Mouse (Mus musculus) G1E (cell line): ENCODE measurements around the gene Sbf2. TPM values are rescaled to one million over a fixed set of nuclear protein-coding genes. Genes with fewer than 3 reads are reported as not detected.

Source experiments
- ATAC-seq: 2 replicates; pipeline ENCODE4 v1.8.0; 2016; ENCODE audit warnings: mild to moderate bottlenecking; ENCODE audit not compliant: insufficient number of reproducible peaks, poor library complexity, low FRiP score, severe bottlenecking; ENCODE audit errors: extremely low read depth
- DNase-seq: peaks from one replicate; pipeline ENCODE4 v3.0.0; 2012; ENCODE audit warnings: low spot score
- H3K27me3 ChIP-seq: 2 replicates; pipeline ENCODE4 v1.6.1; 2012; ENCODE audit warnings: mild to moderate bottlenecking, low read length, inconsistent platforms; ENCODE audit not compliant: insufficient read depth
- H3K36me3 ChIP-seq: replicated peaks from 2 replicates; pipeline ENCODE3; 2012; ENCODE audit warnings: mild to moderate bottlenecking, inconsistent platforms
- H3K4me1 ChIP-seq: 2 replicates; pipeline ENCODE4 v1.6.1; 2012; ENCODE audit warnings: low read depth, low read length, inconsistent platforms, mixed read lengths; ENCODE audit not compliant: insufficient read depth
- H3K4me3 ChIP-seq: 2 replicates; pipeline ENCODE4 v1.5.1; 2012; ENCODE audit warnings: low read depth, mild to moderate bottlenecking, inconsistent platforms, low read length, moderate library complexity, mixed read lengths
- H3K9me3 ChIP-seq: replicated peaks from 2 replicates; pipeline ENCODE4 v1.6.1; 2012; ENCODE audit warnings: inconsistent platforms
- CTCF ChIP-seq: IDR thresholded peaks from 2 replicates; pipeline ENCODE4 v1.5.1; 2012; ENCODE audit warnings: low read depth, low read length, inconsistent platforms, mixed read lengths
- GATA1 ChIP-seq: IDR thresholded peaks from 2 replicates; pipeline ENCODE4 v1.6.1; 2012; ENCODE audit warnings: borderline replicate concordance, low read length, inconsistent platforms, mixed read lengths
- GATA2 ChIP-seq: IDR thresholded peaks from 2 replicates; pipeline ENCODE4 v1.6.1; 2012; ENCODE audit warnings: low read depth, low read length, inconsistent platforms, borderline replicate concordance
- POLR2AphosphoS5 ChIP-seq: IDR thresholded peaks from 2 replicates; pipeline ENCODE4 v1.6.1; 2012; ENCODE audit warnings: low read depth, low read length, inconsistent platforms; ENCODE audit not compliant: insufficient replicate concordance
- TAL1 ChIP-seq: conservative IDR thresholded peaks from 2 replicates; pipeline ENCODE4 v1.6.1; 2012; ENCODE audit warnings: low read depth, low read length, inconsistent platforms, mixed read lengths
- polyA plus RNA-seq: library from polyadenylated mRNA; stranded (reverse); fragments of >175 nt; gene quantifications from 2 replicates; pipeline ENCODE4 v1.2.3, GENCODE M21; 2012
- total RNA-seq, 2 experiments: library from RNA; stranded (forward) in 1 of 2; stranded (reverse) in 1 of 2; fragments of 200-1000 nt in 1 of 2; fragments of >200 nt in 1 of 2; fragmentation: Nextera tagmentation in 1 of 2; gene quantifications; 2 replicates each; pipeline ENCODE4 v1.2.3; 2014 to 2017

The Sbf2 gene
- total RNA-seq (2014; fragmentation: Nextera tagmentation) (not detected in 2 replicates), total RNA-seq (2017) (0.23 and 0.49 TPM in 2 replicates), polyA plus RNA-seq (not detected in 2 replicates)

DNA sequence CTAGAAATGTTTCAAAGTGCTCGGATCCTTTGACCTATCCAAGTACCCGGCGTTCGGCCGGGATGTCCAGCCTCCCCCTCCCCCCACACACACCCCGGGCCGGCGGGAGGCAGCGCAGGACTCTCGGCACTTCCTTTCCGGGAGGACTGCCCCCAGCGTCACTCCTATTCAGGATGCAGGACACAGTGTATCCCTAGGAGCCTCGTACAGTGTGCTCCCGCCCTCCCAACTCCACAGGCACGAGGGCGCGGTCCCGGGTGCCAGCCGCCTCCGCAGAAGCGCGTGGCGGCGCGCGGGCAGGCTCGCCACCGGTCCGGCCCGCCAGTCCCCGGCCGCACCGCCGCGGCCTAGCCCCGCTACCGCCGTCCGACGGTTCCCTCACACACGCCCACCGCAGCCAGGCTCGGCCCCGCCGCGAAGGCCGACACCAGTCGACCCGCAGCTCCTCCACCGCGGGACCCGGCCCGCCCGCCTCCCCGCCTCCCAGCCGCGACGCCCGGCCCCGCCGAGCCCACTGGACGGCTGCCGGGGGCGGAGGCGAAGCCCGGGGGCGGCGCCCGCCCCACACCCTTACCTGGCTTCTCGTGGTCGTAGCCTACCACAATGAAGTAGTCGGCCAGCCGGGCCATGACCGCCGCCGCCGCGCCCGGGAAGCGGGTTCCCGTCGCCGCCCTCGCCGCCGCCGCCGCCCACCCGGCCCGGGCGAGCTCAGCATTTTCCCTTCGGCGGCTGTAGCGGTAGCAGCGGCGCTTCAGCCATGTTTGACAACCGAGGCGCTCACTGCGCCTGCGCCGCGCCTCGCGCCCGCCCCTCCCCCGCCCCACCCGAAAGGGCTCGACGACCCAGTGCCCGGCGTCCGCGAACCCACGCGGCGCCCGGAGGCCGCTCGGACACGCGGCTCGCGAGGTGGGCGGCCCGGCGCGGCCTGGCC, at the start of gene Sbf2:
TSS of gene Sbf2 (minus strand) at position 790 of the 931 bp plus-strand sequence.
- H3K27me3 ChIP-seq, result no peaks in the 10 kb centered on the region; the same call in 1 of the 2 replicates
- H3K4me3 ChIP-seq, result no peak within 1 kb of the TSS
- no peaks in the 10 kb centered on the region for H3K4me1 ChIP-seq
- H3K9me3 ChIP-seq, result peaks cover 11% of the 10 kb centered on the region
- DNase-seq, result no peak
- no peak for ATAC-seq
- TF ChIP-seq TAL1 (no peak), GATA1 (no peak), POLR2AphosphoS5 (no peak), GATA2 (no peak), CTCF (no peak)
- no peaks in the 10 kb centered on the region for H3K36me3 ChIP-seq

DNA sequence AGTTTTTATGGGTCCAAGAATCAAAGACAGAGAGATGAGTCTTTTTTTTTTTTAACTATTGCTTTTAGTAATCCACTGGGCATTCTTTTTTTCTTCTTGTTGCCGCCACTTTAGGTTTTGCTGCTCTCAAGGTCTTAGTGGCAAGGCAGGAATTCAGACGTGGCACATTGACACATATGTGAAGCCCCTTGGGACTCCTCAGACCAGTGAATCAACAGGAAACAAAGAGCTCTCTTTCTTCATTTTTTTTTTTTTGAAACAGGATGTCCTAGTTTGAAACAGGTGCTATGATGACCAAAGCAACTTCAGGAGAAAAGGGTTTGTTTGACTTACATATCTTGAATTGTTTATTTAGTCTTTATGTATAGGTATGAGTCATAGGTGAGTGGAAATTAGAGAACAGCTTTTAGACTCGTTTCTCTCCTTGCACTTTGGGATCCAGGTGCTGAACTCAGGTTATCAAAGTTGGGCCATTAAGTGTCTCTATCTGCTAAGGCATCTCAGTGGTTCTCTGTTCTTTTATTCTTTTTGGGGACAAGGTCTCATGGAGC, 43.7 kb upstream of the Sbf2 start:
- H3K27me3 ChIP-seq, result peaks cover 14% of the 10 kb centered on the region
- H3K4me3 ChIP-seq, result no peak overlapping the region
- DNase-seq (no peak), ATAC-seq (no peak)
- H3K9me3 ChIP-seq, result no peaks in the 10 kb centered on the region
- no peaks in the 10 kb centered on the region for H3K36me3 ChIP-seq
- TF ChIP-seq CTCF (no peak), TAL1 (no peak), GATA2 (no peak), GATA1 (no peak), POLR2AphosphoS5 (no peak)
- no peaks in the 10 kb centered on the region for H3K4me1 ChIP-seq

DNA sequence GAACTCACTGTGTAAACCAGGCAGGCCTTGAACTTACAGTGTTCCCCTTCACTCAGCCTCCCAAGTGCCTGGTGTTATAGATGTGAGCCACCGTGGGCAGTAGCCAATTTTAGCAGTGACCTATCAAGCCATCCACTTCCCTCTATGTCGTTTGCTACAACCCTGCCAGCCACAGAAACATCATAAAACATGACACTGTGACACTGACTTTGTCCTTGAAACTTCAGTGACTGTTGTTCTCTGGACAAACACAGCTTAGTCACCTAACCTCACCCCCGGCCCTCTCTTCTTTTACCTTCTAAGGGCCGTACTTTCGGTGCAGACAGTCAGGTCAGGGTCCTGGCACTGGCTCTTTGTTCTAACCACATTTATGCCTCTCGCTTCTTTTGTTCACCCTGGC, 41.2 kb upstream of the Sbf2 start:
- no peaks in the 10 kb centered on the region for H3K9me3 ChIP-seq
- H3K4me3 ChIP-seq, result no peak overlapping the region
- ATAC-seq, result no peak
- no peaks in the 10 kb centered on the region for H3K36me3 ChIP-seq
- peaks cover 14% of the 10 kb centered on the region for H3K27me3 ChIP-seq
- no peak for DNase-seq
- TF ChIP-seq CTCF, result no peak
- no peak for TF ChIP-seq GATA1
- TF ChIP-seq POLR2AphosphoS5, result no peak
- no peak for TF ChIP-seq GATA2
- no peaks in the 10 kb centered on the region for H3K4me1 ChIP-seq

DNA sequence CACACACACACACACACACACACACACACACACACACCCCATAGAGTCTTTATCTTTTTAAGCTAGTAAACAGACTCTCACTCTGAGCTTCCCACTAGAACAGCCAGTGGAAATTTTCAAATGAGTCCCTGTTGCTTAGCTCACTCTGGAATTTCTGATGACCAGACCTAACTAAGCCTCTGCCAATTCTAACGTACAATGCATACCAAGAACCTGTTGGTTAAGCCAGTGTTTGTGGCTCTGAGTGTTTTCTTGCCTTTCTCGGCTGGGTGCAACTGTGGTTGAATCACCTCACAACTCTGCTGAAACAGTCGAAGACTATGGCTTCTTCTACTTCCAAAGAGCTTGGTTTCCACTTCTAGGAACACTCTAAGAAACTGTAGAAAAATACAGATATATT, 40.5 kb upstream of the Sbf2 start:
- DNase-seq (no peak), ATAC-seq (no peak)
- Histone ChIP-seq H3K36me3 (no peaks in the 10 kb centered on the region), H3K9me3 (no peaks in the 10 kb centered on the region), H3K4me1 (no peaks in the 10 kb centered on the region), H3K27me3 (peaks cover 14% of the 10 kb centered on the region), H3K4me3 (no peak overlapping the region)
- no peak for TF ChIP-seq POLR2AphosphoS5
- TF ChIP-seq GATA2, result no peak
- no peak for TF ChIP-seq GATA1
- no peak for TF ChIP-seq TAL1
- no peak for TF ChIP-seq CTCF

DNA sequence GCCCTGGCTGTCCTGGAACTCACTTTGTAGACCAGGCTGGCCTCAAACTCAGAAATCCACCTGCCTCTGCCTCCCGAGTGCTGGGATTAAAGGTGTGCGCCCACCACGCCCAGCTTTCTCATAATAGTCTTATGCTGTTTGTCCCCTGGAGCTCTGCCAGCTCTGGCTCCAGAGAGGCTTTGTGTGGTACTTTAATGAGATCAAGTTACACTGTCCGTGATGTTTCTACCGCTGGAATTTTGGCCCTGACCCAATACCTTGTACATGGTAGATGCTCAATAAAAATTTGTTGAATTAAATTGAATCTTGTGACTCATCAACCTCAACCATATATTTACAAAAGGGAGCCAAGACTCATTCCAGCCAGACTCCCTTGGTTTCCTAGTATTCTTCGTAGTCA, 36.4 kb upstream of the Sbf2 start:
- H3K27me3 ChIP-seq, result peaks cover 6% of the 10 kb centered on the region
- no peaks in the 10 kb centered on the region for H3K9me3 ChIP-seq
- ATAC-seq, result no peak
- no peaks in the 10 kb centered on the region for H3K36me3 ChIP-seq
- H3K4me3 ChIP-seq, result no peak overlapping the region
- no peak for TF ChIP-seq POLR2AphosphoS5
- TF ChIP-seq GATA1, result no peak
- no peak for TF ChIP-seq TAL1
- no peak for TF ChIP-seq GATA2
- TF ChIP-seq CTCF, result no peak
- H3K4me1 ChIP-seq, result no peaks in the 10 kb centered on the region
- no peak for DNase-seq

DNA sequence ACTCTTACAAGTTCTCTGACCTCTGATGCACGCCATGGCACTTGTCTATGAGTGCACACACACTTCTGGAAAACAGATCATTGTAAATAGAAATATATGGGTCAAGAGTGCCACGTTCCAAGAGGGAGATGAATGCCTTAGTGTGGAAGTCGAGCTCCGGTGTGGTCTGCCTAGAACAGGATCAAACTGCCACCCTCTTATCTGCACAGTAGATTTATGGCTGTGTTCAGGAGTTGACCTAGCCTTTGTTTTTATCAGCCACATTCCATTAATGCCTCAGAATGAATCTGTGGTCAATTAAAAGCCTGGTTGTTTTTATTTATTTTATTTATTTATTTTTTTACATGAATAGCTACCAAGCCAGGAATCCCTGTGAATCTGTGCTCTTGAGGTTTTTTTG, 35.8 kb upstream of the Sbf2 start:
- H3K36me3 ChIP-seq, result no peaks in the 10 kb centered on the region
- no peak for ATAC-seq
- no peaks in the 10 kb centered on the region for H3K9me3 ChIP-seq
- no peak for TF ChIP-seq GATA1
- peaks cover 6% of the 10 kb centered on the region for H3K27me3 ChIP-seq
- DNase-seq, result no peak
- H3K4me1 ChIP-seq, result no peaks in the 10 kb centered on the region
- H3K4me3 ChIP-seq, result no peak overlapping the region
